Mouse (Mus musculus) gastrocnemius, adult 18-20 months (tissue): ENCODE data around the gene Me1. TPM values are rescaled to one million over a fixed set of nuclear protein-coding genes. Genes with fewer than 3 reads are reported as not detected.

ENCODE experiments used
- DNase-seq: peaks from one replicate; pipeline ENCODE4 v3.0.0; 2021; ENCODE audit warnings: low spot score
- long read RNA-seq, 2 experiments: library from polyadenylated mRNA; stranded (forward); transcript quantifications; one replicate each; pipeline ENCODE4 v2.0.0; 2021
- total RNA-seq, 2 experiments: library from RNA; stranded (reverse); gene quantifications; 2 replicates each; pipeline ENCODE4 v1.2.3; 2021

Gene Me1
- 100 to 1,000 TPM; 189 to 224 TPM for total RNA-seq
- long read RNA-seq, experiment 1, transcript Me1-201 (14 exons, 3,288 nt) = major isoform, 831 of 901 reads
- long read RNA-seq, experiment 1, partial matches to known transcripts = 26 of 901 reads
- long read RNA-seq, experiment 1, other reads (novel, unspliced or antisense) = 44 of 901 reads
- long read RNA-seq, experiment 2, transcript Me1-201 (14 exons, 3,288 nt) = major isoform, 427 of 483 reads
- long read RNA-seq, experiment 2, partial matches to known transcripts = 19 of 483 reads
- long read RNA-seq, experiment 2, other reads (novel, unspliced or antisense) = 37 of 483 reads

GRCm38 (mm10) chr9:86695818-86696261 lies at the start of gene Me1:
Gene Me1 (minus strand): TSS chr9:86695953.
- DNase-seq = peak; percentile 39

GRCm38 (mm10) chr9:86744041-86744440 lies 48.3 kb upstream of the Me1 start:
- DNase-seq = no peak

- DNase-seq = no peak
Observed at GRCm38 (mm10) chr9:86742959-86743911, 47.5 kb upstream of the Me1 start, which contains the start of gene Prss35. Gene Prss35 (plus strand): TSS chr9:86743649.

- no peak for DNase-seq
Observed at GRCm38 (mm10) chr9:86739971-86740370, 44.2 kb upstream of the Me1 start.

GRCm38 (mm10) chr9:86738801-86739200 lies 43.0 kb upstream of the Me1 start:
- DNase-seq = no peak

- DNase-seq = no peak
Observed at GRCm38 (mm10) chr9:86738067-86738466, 42.3 kb upstream of the Me1 start.

GRCm38 (mm10) chr9:86736991-86737390 lies 41.2 kb upstream of the Me1 start:
- no peak for DNase-seq

- DNase-seq = no peak
Observed at GRCm38 (mm10) chr9:86734795-86735194, 39.0 kb upstream of the Me1 start.

GRCm38 (mm10) chr9:86734357-86734756 lies 38.6 kb upstream of the Me1 start:
- no peak for DNase-seq

- DNase-seq = no peak
Observed at GRCm38 (mm10) chr9:86729811-86730210, 34.1 kb upstream of the Me1 start.

- DNase-seq = no peak
Observed at GRCm38 (mm10) chr9:86729084-86729483, 33.3 kb upstream of the Me1 start.

GRCm38 (mm10) chr9:86728214-86728814 lies 32.6 kb upstream of the Me1 start:
- no peak for DNase-seq

GRCm38 (mm10) chr9:86726381-86726720 lies 30.6 kb upstream of the Me1 start:
- no peak for DNase-seq

GRCm38 (mm10) chr9:86725604-86726380 lies 30.0 kb upstream of the Me1 start:
- DNase-seq = no peak

GRCm38 (mm10) chr9:86725066-86725465 lies 29.3 kb upstream of the Me1 start:
- DNase-seq = no peak

- DNase-seq = no peak
Observed at GRCm38 (mm10) chr9:86720794-86721193, 25.0 kb upstream of the Me1 start.

GRCm38 (mm10) chr9:86720227-86720626 lies 24.5 kb upstream of the Me1 start:
- no peak for DNase-seq

GRCm38 (mm10) chr9:86717119-86717518 lies 21.4 kb upstream of the Me1 start:
- DNase-seq = no peak

GRCm38 (mm10) chr9:86716540-86716939 lies 20.8 kb upstream of the Me1 start:
- DNase-seq = no peak

- DNase-seq = no peak
Observed at GRCm38 (mm10) chr9:86714089-86714488, 18.3 kb upstream of the Me1 start.

- DNase-seq = no peak
Observed at GRCm38 (mm10) chr9:86712648-86713047, 16.9 kb upstream of the Me1 start.
